Mouse (Mus musculus) CH12.LX (cell line): ENCODE data around the gene Cd300e. TPM values are rescaled to one million over a fixed set of nuclear protein-coding genes. Genes with fewer than 3 reads are reported as not detected.

Experiments
- DNase-seq: peaks from one replicate; pipeline ENCODE4 v3.0.0-alpha.2; 2013; ENCODE audit errors: extremely low read depth
- H3K27ac ChIP-seq: 2 replicates; pipeline ENCODE4 v1.5.1; 2012; ENCODE audit warnings: low read depth, mild to moderate bottlenecking, control low read depth, moderate library complexity; ENCODE audit not compliant: insufficient read depth
- H3K27me3 ChIP-seq: replicated peaks from 2 replicates; pipeline ENCODE3; 2012; ENCODE audit warnings: inconsistent platforms
- H3K36me3 ChIP-seq, 2 experiments: replicated peaks in 1 of 2; 2 replicates each; pipeline versions ENCODE3 to v1.6.1; 2012; ENCODE audit warnings: inconsistent platforms in 1 of 2, low read length in 1 of 2, mild to moderate bottlenecking in 1 of 2, mixed read lengths in 1 of 2, moderate library complexity in 1 of 2; ENCODE audit not compliant: control insufficient read depth in 1 of 2, insufficient read depth in 1 of 2
- H3K4me1 ChIP-seq, 2 experiments: 2 replicates each; pipeline ENCODE4 v1.6.1; 2012; ENCODE audit warnings: inconsistent platforms in 1 of 2, moderate library complexity in 1 of 2; ENCODE audit not compliant: insufficient read depth in 2 of 2, control insufficient read depth in 1 of 2
- H3K4me2 ChIP-seq: 2 replicates; pipeline ENCODE4 v1.6.1; 2012; ENCODE audit warnings: low read depth, mild to moderate bottlenecking, control low read depth; ENCODE audit not compliant: poor library complexity, insufficient read depth, severe bottlenecking
- H3K4me3 ChIP-seq, 3 experiments: fragments of 150-350 bp in 1 of 3; sonication (generic) in 1 of 3; replicated peaks in 1 of 3; 2 replicates each; pipeline versions ENCODE3 to v1.5.1; 2011 to 2012; ENCODE audit warnings: low read depth in 2 of 3, low read length in 2 of 3, mild to moderate bottlenecking in 2 of 3, moderate library complexity in 2 of 3, control low read depth in 1 of 3, improper control_type of control experiment in 1 of 3, inconsistent platforms in 1 of 3, mixed read lengths in 1 of 3; ENCODE audit not compliant: poor library complexity in 1 of 3
- H3K79me2 ChIP-seq: replicated peaks from 2 replicates; pipeline ENCODE4 v1.6.1; 2012; ENCODE audit warnings: mild to moderate bottlenecking, moderate library complexity; ENCODE audit not compliant: control insufficient read depth, poor library complexity, insufficient read depth, severe bottlenecking; ENCODE audit errors: extremely low read depth
- H3K9ac ChIP-seq: 2 replicates; pipeline ENCODE4 v1.6.1; 2012; ENCODE audit warnings: low read depth, mild to moderate bottlenecking, control low read depth, moderate library complexity; ENCODE audit not compliant: insufficient read depth
- H3K9me3 ChIP-seq: replicated peaks from 2 replicates; pipeline ENCODE3; 2012; ENCODE audit warnings: low read length, inconsistent platforms, mixed read lengths
- BHLHE40 ChIP-seq: IDR thresholded peaks from 2 replicates; pipeline ENCODE4 v1.6.1; 2011; ENCODE audit warnings: mild to moderate bottlenecking, low read depth, low read length, improper control_type of control experiment
- CHD1 ChIP-seq: IDR thresholded peaks from 2 replicates; pipeline ENCODE4 v1.6.1; 2012; ENCODE audit warnings: low read depth, low read length, improper control_type of control experiment, inconsistent platforms
- CHD2 ChIP-seq: IDR thresholded peaks from 2 replicates; pipeline ENCODE4 v1.6.1; 2011; ENCODE audit warnings: low read length, improper control_type of control experiment
- CTCF ChIP-seq, 2 experiments: IDR thresholded peaks in 1 of 2; conservative IDR thresholded peaks in 1 of 2; 2 replicates each; pipeline ENCODE4 v1.5.1; 2011 to 2012; ENCODE audit warnings: low read depth in 2 of 2, low read length in 2 of 2, improper control_type of control experiment in 1 of 2, inconsistent platforms in 1 of 2, mild to moderate bottlenecking in 1 of 2, moderate library complexity in 1 of 2
- E2F4 ChIP-seq: IDR thresholded peaks from 2 replicates; pipeline ENCODE4 v1.6.1; 2011; ENCODE audit warnings: low read depth, low read length, improper control_type of control experiment; ENCODE audit not compliant: insufficient replicate concordance
- ELF1 ChIP-seq: IDR thresholded peaks from 2 replicates; pipeline ENCODE4 v1.6.1; 2014; ENCODE audit warnings: low read depth, mild to moderate bottlenecking, inconsistent platforms, low read length, improper control_type of control experiment
- EP300 ChIP-seq: IDR thresholded peaks from 2 replicates; pipeline ENCODE4 v1.6.1; 2011; ENCODE audit warnings: low read length, improper control_type of control experiment
- IRF4 ChIP-seq: IDR thresholded peaks from 2 replicates; pipeline ENCODE4 v1.6.1; 2014; ENCODE audit warnings: low read depth, mild to moderate bottlenecking, inconsistent platforms, low read length, improper control_type of control experiment
- JUN ChIP-seq: IDR thresholded peaks from 2 replicates; pipeline ENCODE4 v1.6.1; 2011; ENCODE audit warnings: low read depth, mild to moderate bottlenecking, low read length, improper control_type of control experiment, moderate library complexity; ENCODE audit not compliant: insufficient read depth
- KAT2A ChIP-seq: IDR thresholded peaks from 2 replicates; pipeline ENCODE4 v1.6.1; 2012; ENCODE audit warnings: low read length, improper control_type of control experiment, inconsistent platforms; ENCODE audit not compliant: insufficient replicate concordance
- MAFK ChIP-seq: IDR thresholded peaks from 2 replicates; pipeline ENCODE4 v1.6.1; 2011; ENCODE audit warnings: low read length, improper control_type of control experiment; ENCODE audit not compliant: insufficient replicate concordance
- MAX ChIP-seq: IDR thresholded peaks from 2 replicates; pipeline ENCODE4 v1.6.1; 2011; ENCODE audit warnings: low read length, improper control_type of control experiment
- MAZ ChIP-seq: IDR thresholded peaks from 2 replicates; pipeline ENCODE4 v1.6.1; 2012; ENCODE audit warnings: low read depth, mild to moderate bottlenecking, inconsistent platforms, low read length, improper control_type of control experiment, moderate library complexity
- MEF2A ChIP-seq: IDR thresholded peaks from 2 replicates; pipeline ENCODE4 v1.6.1; 2014; ENCODE audit warnings: low read depth, mild to moderate bottlenecking, inconsistent platforms, low read length, improper control_type of control experiment, borderline replicate concordance
- MYC ChIP-seq: IDR thresholded peaks from 2 replicates; pipeline ENCODE4 v1.6.1; 2011; ENCODE audit warnings: low read depth, mild to moderate bottlenecking, improper control_type of control experiment, low read length
- NELFE ChIP-seq: IDR thresholded peaks from 2 replicates; pipeline ENCODE4 v1.6.1; 2011; ENCODE audit warnings: low read depth, low read length, improper control_type of control experiment
- NRF1 ChIP-seq: IDR thresholded peaks from 2 replicates; pipeline ENCODE4 v1.6.1; 2014; ENCODE audit warnings: low read depth, mild to moderate bottlenecking, inconsistent platforms, low read length, improper control_type of control experiment, moderate library complexity
- PAX5 ChIP-seq: IDR thresholded peaks from 2 replicates; pipeline ENCODE4 v1.6.1; 2012; ENCODE audit warnings: low read length, inconsistent platforms, mixed read lengths
- POLR2A ChIP-seq: IDR thresholded peaks from 2 replicates; pipeline ENCODE4 v1.6.1; 2011; ENCODE audit warnings: low read depth, mild to moderate bottlenecking, improper control_type of control experiment, low read length
- POLR2AphosphoS2 ChIP-seq: IDR thresholded peaks from 2 replicates; pipeline ENCODE4 v1.6.1; 2011; ENCODE audit warnings: low read depth, low read length, improper control_type of control experiment
- RAD21 ChIP-seq: IDR thresholded peaks from 2 replicates; pipeline ENCODE4 v1.6.1; 2011; ENCODE audit warnings: low read depth, mild to moderate bottlenecking, low read length, improper control_type of control experiment, moderate library complexity
- RCOR1 ChIP-seq: conservative IDR thresholded peaks from 2 replicates; pipeline ENCODE4 v1.6.1; 2012; ENCODE audit warnings: low read depth, mild to moderate bottlenecking, inconsistent platforms, low read length, improper control_type of control experiment
- SIN3A ChIP-seq: IDR thresholded peaks from 2 replicates; pipeline ENCODE4 v1.6.1; 2012; ENCODE audit warnings: low read length, improper control_type of control experiment, inconsistent platforms
- SMC3 ChIP-seq: IDR thresholded peaks from 2 replicates; pipeline ENCODE4 v1.6.1; 2011; ENCODE audit warnings: low read depth, low read length, improper control_type of control experiment
- TBP ChIP-seq: conservative IDR thresholded peaks from 2 replicates; pipeline ENCODE4 v1.6.1; 2011; ENCODE audit warnings: low read depth, low read length, improper control_type of control experiment
- TCF12 ChIP-seq: IDR thresholded peaks from 2 replicates; pipeline ENCODE4 v1.6.1; 2014; ENCODE audit warnings: low read depth, mild to moderate bottlenecking, inconsistent platforms, low read length, improper control_type of control experiment
- UBTF ChIP-seq: IDR thresholded peaks from 2 replicates; pipeline ENCODE4 v1.6.1; 2012; ENCODE audit warnings: low read depth, mild to moderate bottlenecking, inconsistent platforms, low read length, improper control_type of control experiment, moderate library complexity
- USF1 ChIP-seq: IDR thresholded peaks from 2 replicates; pipeline ENCODE4 v1.6.1; 2014; ENCODE audit warnings: low read depth, mild to moderate bottlenecking, inconsistent platforms, low read length, improper control_type of control experiment
- USF2 ChIP-seq: conservative IDR thresholded peaks from 2 replicates; pipeline ENCODE4 v1.6.1; 2011; ENCODE audit warnings: low read depth, low read length, improper control_type of control experiment
- ZC3H11A ChIP-seq: IDR thresholded peaks from 2 replicates; pipeline ENCODE4 v1.6.1; 2012; ENCODE audit warnings: low read depth, mild to moderate bottlenecking, inconsistent platforms, low read length, improper control_type of control experiment
- ZKSCAN1 ChIP-seq: IDR thresholded peaks from 2 replicates; pipeline ENCODE4 v1.6.1; 2012; ENCODE audit warnings: low read depth, inconsistent platforms, low read length, improper control_type of control experiment, borderline replicate concordance
- ZMIZ1 ChIP-seq: IDR thresholded peaks from 2 replicates; pipeline ENCODE4 v1.6.1; 2012; ENCODE audit warnings: low read depth, mild to moderate bottlenecking, inconsistent platforms, low read length, improper control_type of control experiment
- ZNF384 ChIP-seq: IDR thresholded peaks from 2 replicates; pipeline ENCODE4 v1.6.1; 2012; ENCODE audit warnings: low read depth, low read length, improper control_type of control experiment, inconsistent platforms
- dilution Hi-C: fragments of 300-500 bp; cut with MboI; formaldehyde crosslinking; loops from 2 replicates; pipeline ENCODE4 v1.14.3; 2020; ENCODE audit warnings: low sequenced_read_pairs; ENCODE audit not compliant: extremely low pct_unique_long_range_greater_than_20kb, extremely low pct_ligation_motif_present
- in situ Hi-C: fragments of 300-500 bp; cut with MboI; formaldehyde crosslinking; loops from 3 replicates; pipeline ENCODE4 v1.14.3; 2019; ENCODE audit warnings: low sequenced_read_pairs, low pct_ligation_motif_present, low pct_unique_long_range_greater_than_20kb, mixed read lengths
- polyA plus RNA-seq: library from polyadenylated mRNA; unstranded; fragments of >175 nt; gene quantifications from 2 replicates; pipeline ENCODE4 v1.2.1, GENCODE M21; 2012; ENCODE audit warnings: low read depth; ENCODE audit not compliant: insufficient read length
- total RNA-seq, 2 experiments: library from RNA; depleted of rRNA; stranded (reverse); fragments of 300-350 nt in 1 of 2; fragments of >200 nt in 1 of 2; gene quantifications; 2 replicates each; pipeline ENCODE4 v1.2.3; 2012 to 2014

Cd300e gene
- total and polyA plus RNA-seq, 3 experiments, result not detected

DNA sequence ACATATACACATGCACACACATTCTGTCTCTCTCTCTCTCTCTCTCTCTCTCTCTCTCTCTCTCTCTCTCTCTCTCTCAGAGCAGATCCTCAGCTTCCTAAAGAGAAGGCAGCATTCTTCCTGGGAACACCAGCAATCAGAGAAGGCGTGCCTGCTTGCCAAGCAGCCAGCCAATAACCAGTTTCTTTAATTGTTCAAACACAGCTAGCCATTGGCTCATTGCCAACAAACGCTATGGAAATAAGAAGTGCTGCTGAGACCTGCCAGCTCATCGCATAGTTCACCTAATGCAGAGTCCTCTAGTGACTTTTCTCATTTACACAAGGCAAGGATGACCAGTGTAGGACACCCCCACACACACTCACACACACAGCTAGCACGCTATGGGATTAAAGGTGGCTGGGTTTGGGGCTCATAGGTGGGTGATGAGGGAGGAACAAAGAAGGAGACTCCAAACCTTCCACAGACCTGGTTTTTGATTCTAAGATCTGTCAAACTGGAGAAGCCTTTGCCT is 45.5 kb upstream of the Cd300e start:
- in situ Hi-C loops, result no loop called here
- Histone ChIP-seq H3K27ac (peak overlapping the region; percentile 83), H3K27me3 (no peaks in the 10 kb centered on the region), H3K79me2 (no peaks in the 10 kb centered on the region), H3K36me3 (no peaks in the 10 kb centered on the region), H3K4me2 (no peak overlapping the region), H3K9me3 (peaks cover 8% of the 10 kb centered on the region), H3K4me1 (peaks cover 31 to 73% of the 10 kb centered on the region in 2 experiments), H3K4me3 (peak overlapping the region in 1 of 3 experiments; percentile 60), H3K9ac (no peak overlapping the region)
- dilution Hi-C loops, result no loop called here
- TF ChIP-seq CHD1, result no peak
- no peak for DNase-seq

DNA sequence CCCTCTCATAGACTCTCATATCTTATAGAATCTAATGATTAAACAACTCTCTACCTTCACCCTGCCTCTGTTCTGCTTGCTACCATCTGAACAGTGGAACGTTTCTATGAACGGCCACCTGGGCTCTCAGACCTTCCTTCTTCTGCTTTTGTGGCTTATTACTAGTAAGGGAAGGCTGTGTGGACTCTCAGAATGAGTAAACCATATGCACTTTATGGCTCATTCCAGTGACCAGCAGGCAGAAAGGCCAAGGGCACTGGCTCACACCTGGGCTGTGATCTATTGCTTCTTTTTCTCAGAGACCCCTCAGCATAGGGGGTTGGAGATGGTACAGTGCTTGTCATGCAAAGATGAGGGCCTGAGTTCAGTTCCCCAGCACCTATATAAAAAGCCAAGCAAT is 44.7 kb upstream of the Cd300e start:
- Histone ChIP-seq H3K9me3 (peaks cover 8% of the 10 kb centered on the region), H3K9ac (no peak overlapping the region), H3K36me3 (no peaks in the 10 kb centered on the region), H3K4me1 (peaks cover 35 to 77% of the 10 kb centered on the region in 2 experiments), H3K27me3 (no peaks in the 10 kb centered on the region), H3K4me2 (no peak overlapping the region), H3K4me3 (peak overlapping the region in 1 of 3 experiments; percentile 60), H3K79me2 (no peaks in the 10 kb centered on the region), H3K27ac (peak overlapping the region; percentile 83)
- dilution Hi-C loops (no loop called here), in situ Hi-C loops (no loop called here)
- DNase-seq, result peak; percentile 94
- TF ChIP-seq MYC, result peak; percentile 93
- TF ChIP-seq CTCF (conservative IDR thresholded peaks at IDR 0.05 in 1 of 2, IDR thresholded peaks at IDR 0.05 in 1 of 2; ENCODE audit: low read depth in 2 of 2, low read length in 2 of 2), result no peak
- TF ChIP-seq MAZ, result peak; percentile 92
- no peak for TF ChIP-seq NRF1
- peak; percentile 99 for TF ChIP-seq JUN
- TF ChIP-seq ELF1, result peak; percentile 19; the same call in 1 of the 2 replicates
- TF ChIP-seq MAX, result peak; percentile 76; the same call in 1 of the 2 replicates
- peak; percentile 54 for TF ChIP-seq ZNF384
- peak; percentile 88 for TF ChIP-seq ZMIZ1
- no peak for TF ChIP-seq CHD1
- no peak for TF ChIP-seq TBP
- TF ChIP-seq PAX5, result no peak
- TF ChIP-seq USF1, result no peak
- 0 out of 2 replicates have a peak, but pooled peaks have one; percentile 40 for TF ChIP-seq KAT2A
- TF ChIP-seq ZC3H11A, result no peak; the same call in 1 of the 2 replicates
- peak; percentile 97 for TF ChIP-seq BHLHE40
- no peak for TF ChIP-seq USF2
- TF ChIP-seq RAD21, result peak; percentile 25
- TF ChIP-seq MAFK, result peak; percentile 92
- no peak for TF ChIP-seq POLR2A
- peak; percentile 58; the same call in 1 of the 2 replicates for TF ChIP-seq NELFE
- TF ChIP-seq SMC3, result peak; percentile 37
- no peak for TF ChIP-seq POLR2AphosphoS2
- TF ChIP-seq MEF2A, result peak; percentile 99
- TF ChIP-seq TCF12, result peak; percentile 100
- TF ChIP-seq SIN3A, result peak; percentile 91
- TF ChIP-seq CHD2, result peak; percentile 96
- TF ChIP-seq UBTF, result no peak
- TF ChIP-seq ZKSCAN1, result no peak
- peak; percentile 100 for TF ChIP-seq RCOR1
- peak; percentile 100 for TF ChIP-seq EP300
- no peak for TF ChIP-seq E2F4
- peak; percentile 100 for TF ChIP-seq IRF4
